Mouse (Mus musculus): Measurements from ENCODE around the gene Fam243. TPM values are rescaled to one million over a fixed set of nuclear protein-coding genes. Genes with fewer than 3 reads are reported as not detected.

Gene Fam243
- total RNA-seq, 2 experiments from 2014 or later = 1.2 to 1.4 TPM

- intact Hi-C loops (cut with DNase I) = loop anchor here (5.0 kb wide), 1 partner anchor 228 kb away; the partner anchor contains the start of genes Gm49711, Mrps6 and Slc5a3
- no peak for DNase-seq
Observed at GRCm38 (mm10) chr16:92285068-92285467, 36.2 kb downstream of the Fam243 start.

- DNase-seq = peak in 1 of 2 experiments; percentile 34
- intact Hi-C loops (cut with DNase I) = no loop called here
Observed at GRCm38 (mm10) chr16:92282671-92283070, 38.6 kb downstream of the Fam243 start.

GRCm38 (mm10) chr16:92275526-92275925, 45.7 kb downstream of the Fam243 start:
- intact Hi-C loops (cut with DNase I) = no loop called here
- DNase-seq = no peak

- intact Hi-C loops (cut with DNase I) = no loop called here
- DNase-seq = no peak
Observed at GRCm38 (mm10) chr16:92274516-92274915, 46.7 kb downstream of the Fam243 start.

Other genes starting within 250 kb of the Fam243 start
- not detected for gene Kcne2, start 29.1 kb downstream of the Fam243 start, total RNA-seq (2021)
- gene Smim11, start 20.2 kb downstream of the Fam243 start, total RNA-seq (2021) = 10 to 100 TPM; 54.2 to 57.5 TPM
- 100 to 1,000 TPM; 171 to 231 TPM for gene Kcne1, start 38.0 kb upstream of the Fam243 start, total RNA-seq (2021)
- gene Rcan1, start 149.4 kb upstream of the Fam243 start, total RNA-seq (2021) = 10 to 100 TPM; 52.4 to 69.3 TPM
- gene Clic6, start 164.3 kb upstream of the Fam243 start, total RNA-seq (2021) = under 1 TPM; 0.07 to 0.93 TPM

Measured in heart, postnatal 14 days (tissue).